Mouse (Mus musculus) forebrain, embryonic 13.5 days (tissue): Measurements from ENCODE around the gene Dhx29. TPM values are rescaled to one million over a fixed set of nuclear protein-coding genes. Genes with fewer than 3 reads are reported as not detected.
A peak's percentile ranks its signal among the peaks of the same experiment; 100 is the strongest.

Source experiments
- ATAC-seq: fragments of 200-750 bp; cut with Nextera tagmentation; 2 replicates; pipeline ENCODE4 v1.8.0; 2017
- H3K27ac ChIP-seq: fragments of 300-500 bp; sonication (generic); 2 replicates; pipeline ENCODE4 v1.5.1; 2015; ENCODE audit warnings: inconsistent platforms, mild to moderate bottlenecking, moderate library complexity
- H3K27me3 ChIP-seq: fragments of 300-500 bp; sonication (generic); 2 replicates; pipeline ENCODE4 v1.6.1; 2015; ENCODE audit warnings: mild to moderate bottlenecking, inconsistent platforms
- H3K36me3 ChIP-seq: fragments of 300-500 bp; sonication (generic); 2 replicates; pipeline ENCODE4 v1.6.1; 2015; ENCODE audit warnings: mild to moderate bottlenecking, inconsistent platforms; ENCODE audit not compliant: poor library complexity, severe bottlenecking
- H3K4me1 ChIP-seq: fragments of 300-500 bp; sonication (generic); 2 replicates; pipeline ENCODE4 v1.6.1; 2015; ENCODE audit warnings: inconsistent platforms
- H3K4me2 ChIP-seq: fragments of 300-500 bp; sonication (generic); 2 replicates; pipeline ENCODE4 v1.6.1; 2015; ENCODE audit warnings: inconsistent platforms, mild to moderate bottlenecking, moderate library complexity
- H3K4me3 ChIP-seq: fragments of 300-500 bp; sonication (generic); 2 replicates; pipeline ENCODE4 v1.5.1; 2015; ENCODE audit warnings: mild to moderate bottlenecking, inconsistent platforms
- H3K9ac ChIP-seq: fragments of 300-500 bp; sonication (generic); 2 replicates; pipeline ENCODE4 v1.6.1; 2015; ENCODE audit warnings: mild to moderate bottlenecking, inconsistent platforms
- H3K9me3 ChIP-seq: fragments of 300-500 bp; sonication (generic); replicated peaks from 2 replicates; pipeline ENCODE4 v1.6.1; 2016; ENCODE audit warnings: inconsistent platforms
- WGBS: fragments of 180-500 bp; shearing (Covaris S2); methylation state at CpG from one replicate; pipeline ENCODE4 v1.1.7; 2015; 5-methylcytosine and 5-hydroxymethylcytosine counted together
- polyA plus RNA-seq: library from polyadenylated mRNA; unstranded; fragments of >200 nt; fragmentation: Nextera tagmentation; extraction: Ambion mirVana; gene quantifications from 2 replicates; pipeline ENCODE4 v1.2.1, GENCODE M21; 2015

Gene Dhx29
- polyA plus RNA-seq, 1 experiment from 2014 or later, result 30.8 TPM

DNA sequence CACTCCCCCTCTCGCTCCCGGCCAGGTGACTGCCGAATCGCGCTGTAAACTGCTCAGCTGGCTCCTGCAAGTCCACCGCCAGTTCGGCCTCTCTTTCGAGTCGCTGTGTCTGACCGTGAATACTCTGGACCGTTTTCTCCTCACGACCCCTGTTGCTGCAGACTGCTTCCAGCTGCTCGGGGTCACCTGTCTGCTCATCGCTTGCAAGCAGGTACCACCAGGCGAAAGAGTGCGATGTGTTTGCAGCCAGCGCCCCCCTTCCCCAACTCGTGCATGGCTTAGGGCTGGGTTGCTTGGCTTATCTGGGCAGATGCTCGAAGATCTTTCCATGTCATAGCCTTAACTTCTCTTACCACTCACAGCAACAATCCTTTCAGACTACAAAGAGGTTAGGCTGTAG, 61.6 kb downstream of the Dhx29 start:
- WGBS, result 1% methylated on average over 19 of the region's 19 CpGs
- H3K4me1 ChIP-seq, result peaks cover 52% of the 10 kb centered on the region

DNA sequence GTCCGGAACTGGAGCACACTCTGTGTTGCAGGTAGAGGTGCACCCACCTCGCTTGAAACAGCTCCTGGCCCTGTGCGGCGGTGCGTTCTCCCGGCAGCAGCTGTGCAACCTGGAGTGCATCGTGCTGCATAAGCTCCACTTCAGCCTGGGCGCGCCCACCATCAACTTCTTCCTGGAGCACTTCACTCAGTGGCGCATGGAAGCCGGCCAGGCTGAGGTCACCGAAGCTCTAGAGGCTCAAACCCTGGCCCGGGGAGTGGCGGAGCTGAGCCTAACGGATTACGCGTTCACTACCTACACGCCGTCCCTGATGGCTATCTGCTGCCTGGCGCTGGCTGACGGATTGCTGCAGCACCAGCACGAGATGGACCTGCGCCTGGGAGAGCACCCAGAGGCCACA, 62.3 kb downstream of the Dhx29 start:
- H3K36me3 ChIP-seq, result no peaks in the 10 kb centered on the region
- no peak for ATAC-seq
- H3K27ac ChIP-seq, result no peak overlapping the region
- H3K4me3 ChIP-seq, result peak overlapping the region; percentile 5; the same call in 1 of the 2 replicates
- H3K4me2 ChIP-seq, result 0 out of 2 replicates have a peak overlapping the region, but pooled peaks have one; percentile 3
- peaks cover 59% of the 10 kb centered on the region for H3K4me1 ChIP-seq
- H3K9me3 ChIP-seq, result no peaks in the 10 kb centered on the region
- 1% methylated on average over 23 of the region's 23 CpGs for WGBS
- H3K27me3 ChIP-seq, result peaks cover 89% of the 10 kb centered on the region
- H3K9ac ChIP-seq, result no peak overlapping the region

More for the DNA sequence above, 61.6 kb downstream of the Dhx29 start:
- Histone ChIP-seq H3K9me3 (no peaks in the 10 kb centered on the region), H3K4me3 (peak overlapping the region; percentile 51), H3K4me2 (peak overlapping the region; percentile 97), H3K36me3 (no peaks in the 10 kb centered on the region), H3K9ac (no peak overlapping the region), H3K27ac (no peak overlapping the region), H3K27me3 (peaks cover 88% of the 10 kb centered on the region)
- no peak for ATAC-seq

DNA sequence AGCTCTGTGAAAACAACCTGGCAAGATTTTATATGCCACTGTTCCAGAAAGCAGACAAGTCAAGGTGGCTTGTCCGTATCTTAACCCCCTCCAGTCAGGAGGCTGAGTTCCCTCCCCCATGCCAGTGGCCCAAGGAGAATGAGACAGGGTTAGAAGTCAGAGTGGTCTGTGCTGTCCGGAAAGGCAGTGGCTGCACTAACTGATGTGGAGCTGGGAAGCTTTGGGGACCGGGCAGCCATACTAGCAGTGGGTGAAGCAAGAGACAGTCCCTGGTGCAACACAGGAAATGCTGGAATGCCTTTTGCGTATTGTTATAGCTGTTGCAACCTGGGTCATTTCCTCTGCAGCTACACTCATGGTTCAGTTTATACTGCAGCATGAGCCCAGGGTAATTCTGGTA, 63.1 kb downstream of the Dhx29 start:
- no peak for ATAC-seq
- no peak overlapping the region for H3K4me3 ChIP-seq
- no peak overlapping the region for H3K9ac ChIP-seq
- H3K27ac ChIP-seq, result no peak overlapping the region
- no peak overlapping the region for H3K4me2 ChIP-seq
- H3K36me3 ChIP-seq, result no peaks in the 10 kb centered on the region
- H3K9me3 ChIP-seq, result no peaks in the 10 kb centered on the region
- 6% methylated on average over 4 of the region's 4 CpGs for WGBS
- peaks cover 94% of the 10 kb centered on the region for H3K27me3 ChIP-seq
- H3K4me1 ChIP-seq, result peaks cover 60% of the 10 kb centered on the region

DNA sequence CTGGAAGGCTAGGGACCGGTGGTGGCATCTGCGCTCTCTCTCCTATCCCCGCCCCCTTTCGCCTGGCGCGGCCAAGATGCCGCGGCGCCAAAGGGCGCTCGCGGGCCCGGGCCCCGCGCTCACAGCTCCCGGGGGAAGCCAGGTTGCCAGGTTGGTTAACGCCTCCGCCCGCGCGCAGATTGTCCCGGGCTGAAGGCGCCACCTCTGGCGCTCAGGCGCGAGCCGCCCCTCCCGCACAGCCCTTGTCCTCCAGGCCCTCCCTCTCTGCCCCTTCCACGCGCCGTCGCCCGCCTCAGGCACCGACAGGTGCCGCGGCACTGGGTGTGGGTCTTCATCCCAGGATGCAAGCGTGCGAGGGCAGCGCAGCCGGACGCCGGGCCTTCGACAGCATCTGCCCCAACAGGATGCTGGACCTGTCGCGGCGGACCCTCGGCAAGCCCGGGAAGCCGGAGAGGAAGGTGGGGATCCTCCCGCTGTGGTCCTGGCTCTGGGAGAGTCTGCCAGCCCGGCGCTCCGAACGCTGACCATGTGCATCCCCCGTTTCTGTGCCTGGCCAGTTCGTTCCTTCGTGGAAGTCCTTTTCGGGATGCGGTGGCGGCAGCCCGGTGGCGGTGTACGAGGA, 66.4 kb downstream of the Dhx29 start, which contains the start of gene Mcidas:
Gene Mcidas (plus strand): TSS at position 315 of the 622 bp plus-strand sequence.
- peak; percentile 53 for ATAC-seq
- peak within 1 kb of the TSS; percentile 48 for H3K4me3 ChIP-seq
- no peak within 1 kb of the TSS for H3K27ac ChIP-seq
- H3K4me2 ChIP-seq, result peak within 1 kb of the TSS; percentile 93
- WGBS, result under 1% methylated on average over 59 of the region's 63 CpGs
- peaks cover 34% of the 10 kb centered on the region for H3K4me1 ChIP-seq
- peaks cover 95% of the 10 kb centered on the region for H3K27me3 ChIP-seq
- H3K9me3 ChIP-seq, result no peaks in the 10 kb centered on the region
- H3K36me3 ChIP-seq, result no peaks in the 10 kb centered on the region
- H3K9ac ChIP-seq, result peak within 1 kb of the TSS; percentile 59

DNA sequence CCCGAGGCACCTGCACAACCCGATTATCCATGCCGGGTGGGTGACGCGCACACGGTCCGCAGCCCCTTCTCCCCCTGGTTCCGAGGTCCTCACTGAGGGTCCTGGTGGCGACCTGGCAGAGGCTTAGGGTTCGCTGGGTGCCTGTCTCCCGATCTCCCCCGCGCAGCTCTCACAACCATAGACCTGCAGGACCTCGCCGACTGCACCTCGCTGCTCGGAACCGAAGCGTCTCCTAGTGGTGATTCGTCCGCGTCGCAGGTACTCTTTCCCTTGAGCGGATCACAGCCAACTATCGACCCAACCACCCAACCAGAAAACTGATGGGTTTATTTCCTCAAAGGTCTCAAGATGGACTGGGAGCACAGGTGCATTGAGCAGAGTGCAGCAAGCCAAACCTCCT, 66.9 kb downstream of the Dhx29 start:
- Histone ChIP-seq H3K36me3 (no peaks in the 10 kb centered on the region), H3K27ac (no peak overlapping the region), H3K4me3 (peak overlapping the region; percentile 48), H3K4me2 (peak overlapping the region; percentile 93), H3K4me1 (peaks cover 32% of the 10 kb centered on the region), H3K9ac (peak overlapping the region; percentile 59), H3K27me3 (peaks cover 95% of the 10 kb centered on the region), H3K9me3 (no peaks in the 10 kb centered on the region)
- peak; percentile 67 for ATAC-seq
- WGBS, result 0% methylated on average over 25 of the region's 25 CpGs

DNA sequence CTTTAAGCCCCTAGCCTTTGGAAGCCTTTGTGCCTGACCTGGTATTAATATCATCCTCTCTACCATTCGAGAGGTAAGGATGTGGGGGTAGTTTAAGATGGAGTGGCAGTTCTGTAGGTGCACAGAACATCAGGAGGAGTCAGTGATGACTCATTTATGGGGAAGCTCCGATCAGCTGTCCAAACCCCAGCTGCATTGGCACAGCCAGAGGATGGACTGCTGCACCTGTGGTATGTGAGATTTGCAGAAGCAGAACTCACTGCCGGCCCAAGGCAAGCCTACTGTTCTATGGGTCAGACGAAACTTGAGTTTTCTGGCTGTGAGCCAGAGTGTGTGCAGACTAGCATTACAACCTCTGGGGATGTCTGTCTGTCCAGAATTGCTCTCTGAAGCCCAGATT, 69.2 kb downstream of the Dhx29 start:
- ATAC-seq, result no peak
- H3K4me3 ChIP-seq, result no peak overlapping the region
- no peak overlapping the region for H3K27ac ChIP-seq
- H3K9ac ChIP-seq, result no peak overlapping the region
- no peaks in the 10 kb centered on the region for H3K9me3 ChIP-seq
- peaks cover 91% of the 10 kb centered on the region for H3K27me3 ChIP-seq
- peaks cover 23% of the 10 kb centered on the region for H3K4me1 ChIP-seq
- H3K36me3 ChIP-seq, result no peaks in the 10 kb centered on the region
- H3K4me2 ChIP-seq, result no peak overlapping the region
- WGBS, result 56% methylated on average over 4 of the region's 4 CpGs

DNA sequence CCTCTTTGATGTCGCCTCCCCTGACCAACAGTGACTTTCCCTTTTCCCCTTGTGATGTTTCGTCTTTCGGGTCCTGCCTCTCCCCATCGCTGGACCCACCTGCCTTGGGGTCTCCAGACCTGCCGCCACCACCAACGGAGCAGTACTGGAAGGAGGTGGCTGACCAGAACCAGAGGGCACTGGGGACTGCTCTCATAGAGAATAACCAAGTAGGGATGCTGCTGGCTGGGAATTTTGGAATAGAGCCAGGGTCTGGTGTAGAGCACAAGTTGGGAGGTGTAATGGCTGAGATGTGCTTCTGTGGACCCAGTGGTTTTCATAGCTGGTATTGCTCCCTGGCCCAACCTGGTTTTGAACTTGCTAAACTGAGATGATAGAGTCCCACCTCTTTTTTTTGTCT, 70.1 kb downstream of the Dhx29 start:
- H3K4me3 ChIP-seq, result no peak overlapping the region
- H3K27ac ChIP-seq, result no peak overlapping the region
- H3K9me3 ChIP-seq, result no peaks in the 10 kb centered on the region
- peaks cover 87% of the 10 kb centered on the region for H3K27me3 ChIP-seq
- no peak overlapping the region for H3K4me2 ChIP-seq
- 61% methylated on average over 6 of the region's 6 CpGs for WGBS
- peaks cover 23% of the 10 kb centered on the region for H3K4me1 ChIP-seq
- H3K9ac ChIP-seq, result no peak overlapping the region
- no peak for ATAC-seq
- no peaks in the 10 kb centered on the region for H3K36me3 ChIP-seq

DNA sequence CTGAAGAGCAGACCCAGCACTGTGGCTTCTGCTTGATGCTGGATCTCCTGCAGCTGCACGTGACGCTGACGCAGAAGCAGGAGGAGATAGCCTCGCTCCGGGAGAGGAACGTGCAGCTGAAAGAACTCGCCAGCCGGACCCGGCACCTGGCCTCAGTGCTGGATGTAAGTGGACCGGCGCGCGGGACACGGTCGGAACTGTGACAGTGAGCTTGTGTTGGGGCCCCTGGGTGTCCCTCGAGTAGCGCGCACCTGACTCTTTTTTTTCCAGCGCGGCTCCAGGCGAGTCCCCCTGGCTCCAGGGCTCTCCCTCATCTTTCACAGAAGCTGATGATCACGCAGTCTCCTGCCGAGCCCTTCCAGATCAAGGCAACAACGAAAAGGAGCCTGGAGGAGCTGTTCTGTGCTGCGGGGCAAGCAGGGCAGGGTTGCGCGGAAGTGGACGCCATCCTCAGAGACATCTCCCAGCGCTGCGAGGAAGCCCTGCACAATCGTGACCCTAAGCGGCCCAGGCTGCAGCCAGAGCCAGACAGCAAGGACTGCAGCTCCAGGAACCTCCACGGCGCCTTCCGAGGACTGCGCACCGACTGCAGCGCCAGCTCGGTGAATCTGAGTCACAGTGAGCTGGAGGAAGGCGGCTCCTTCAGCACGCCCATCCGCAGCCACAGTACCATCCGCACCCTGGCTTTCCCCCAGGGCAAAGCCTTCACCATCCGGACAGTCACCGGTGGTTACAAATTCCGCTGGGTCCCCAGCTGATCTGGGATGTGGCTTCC, 71.4 kb downstream of the Dhx29 start:
- H3K27ac ChIP-seq, result no peak overlapping the region
- H3K4me2 ChIP-seq, result peak overlapping the region; percentile 82
- 1% methylated on average over 46 of the region's 46 CpGs for WGBS
- ATAC-seq, result peak; percentile 66
- H3K9me3 ChIP-seq, result no peaks in the 10 kb centered on the region
- H3K36me3 ChIP-seq, result no peaks in the 10 kb centered on the region
- peaks cover 19% of the 10 kb centered on the region for H3K4me1 ChIP-seq
- H3K27me3 ChIP-seq, result peaks cover 82% of the 10 kb centered on the region
- peak overlapping the region; percentile 43 for H3K4me3 ChIP-seq
- H3K9ac ChIP-seq, result peak overlapping the region; percentile 65

DNA sequence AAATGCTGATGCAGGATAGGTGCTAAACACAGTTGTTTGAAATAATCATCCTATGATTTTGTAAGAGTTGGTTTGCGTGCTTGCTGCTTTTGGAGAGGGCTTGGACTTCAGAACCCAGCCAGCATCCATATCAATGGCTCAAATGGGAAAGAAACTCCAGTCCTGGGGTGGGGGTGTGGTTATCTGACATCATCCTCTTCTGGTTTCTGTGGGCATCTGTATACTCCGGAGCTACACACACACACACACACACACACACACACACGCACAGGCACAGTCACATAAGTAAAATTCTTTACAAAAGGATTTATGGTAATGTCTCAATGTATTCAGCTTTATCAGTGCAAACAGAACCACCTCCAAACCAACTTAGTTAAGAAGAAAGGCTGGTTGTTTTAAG, 72.8 kb downstream of the Dhx29 start:
- H3K27ac ChIP-seq, result no peak overlapping the region
- no peak for ATAC-seq

DNA sequence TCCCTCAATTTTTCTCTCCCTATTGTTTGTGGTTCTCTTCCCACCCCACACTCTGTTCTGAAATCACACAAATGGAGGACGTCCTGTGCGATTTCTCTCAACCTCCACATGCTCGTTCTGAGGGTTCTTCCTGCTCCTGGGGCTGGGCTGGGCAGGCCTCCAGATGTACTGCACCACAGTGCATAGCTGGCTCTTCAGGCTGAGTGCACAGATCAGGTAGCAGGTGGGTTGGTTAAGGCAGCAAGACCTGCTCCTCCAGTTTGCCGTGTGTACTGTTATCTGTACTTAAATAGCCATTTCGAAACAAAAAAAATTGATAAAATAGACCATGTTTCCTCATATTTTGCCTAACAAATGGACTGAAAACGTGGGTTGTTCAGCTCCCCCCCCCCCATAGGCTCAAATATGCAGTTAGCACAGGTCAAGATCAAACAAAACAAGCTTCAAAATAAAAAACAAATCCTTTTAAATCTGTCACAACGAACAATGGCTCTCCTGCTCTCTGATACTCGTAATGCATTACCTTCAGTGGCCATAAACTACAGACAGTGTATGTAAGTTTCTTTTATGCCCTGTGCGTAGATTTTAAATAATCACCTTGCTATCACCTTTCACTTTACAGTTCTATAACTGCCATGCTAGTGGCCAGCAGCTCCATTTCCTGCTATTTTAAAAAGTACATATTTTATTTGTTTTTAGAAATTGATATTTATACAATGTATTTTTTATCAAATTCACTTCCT, 73.5 kb downstream of the Dhx29 start:
- ATAC-seq, result no peak
- Histone ChIP-seq H3K27me3 (peaks cover 61% of the 10 kb centered on the region), H3K27ac (no peak overlapping the region), H3K9ac (no peak overlapping the region), H3K4me3 (no peak overlapping the region), H3K4me1 (peaks cover 9% of the 10 kb centered on the region; the same call in 1 of the 2 replicates), H3K4me2 (no peak overlapping the region), H3K9me3 (no peaks in the 10 kb centered on the region), H3K36me3 (no peaks in the 10 kb centered on the region)
- WGBS, result 76% methylated on average over 9 of the region's 9 CpGs

More for the DNA sequence above, 72.8 kb downstream of the Dhx29 start:
- WGBS, result 80% methylated on average over 3 of the region's 3 CpGs
- peaks cover 67% of the 10 kb centered on the region for H3K27me3 ChIP-seq
- no peak overlapping the region for H3K4me2 ChIP-seq
- H3K4me1 ChIP-seq, result peaks cover 9% of the 10 kb centered on the region; the same call in 1 of the 2 replicates
- no peaks in the 10 kb centered on the region for H3K9me3 ChIP-seq
- H3K4me3 ChIP-seq, result no peak overlapping the region
- H3K36me3 ChIP-seq, result no peaks in the 10 kb centered on the region
- no peak overlapping the region for H3K9ac ChIP-seq

DNA sequence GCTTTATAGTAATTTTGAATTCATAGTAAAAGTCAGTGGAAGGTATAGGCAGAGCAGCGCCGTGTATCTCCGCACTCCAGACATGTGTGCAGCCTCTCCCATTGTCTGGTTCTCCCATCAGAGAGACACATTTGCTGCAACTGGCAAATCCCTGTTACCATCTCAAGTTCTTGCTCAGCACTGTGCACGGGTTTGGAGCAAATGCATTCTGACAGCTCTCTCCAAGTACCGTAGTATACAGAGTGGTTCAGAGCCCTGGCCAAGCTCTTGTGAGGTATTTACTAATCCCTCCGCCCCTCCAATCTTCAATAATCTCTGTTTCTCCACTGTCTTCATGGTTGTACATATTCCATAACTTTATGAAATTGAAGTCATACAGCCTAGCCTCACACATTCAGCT, 85.4 kb downstream of the Dhx29 start:
- no peak overlapping the region for H3K9ac ChIP-seq
- peak; percentile 76; the same call in 1 of the 2 replicates for ATAC-seq
- H3K4me2 ChIP-seq, result no peak overlapping the region; the same call in 1 of the 2 replicates
- H3K27me3 ChIP-seq, result no peaks in the 10 kb centered on the region
- no peaks in the 10 kb centered on the region for H3K9me3 ChIP-seq
- no peaks in the 10 kb centered on the region for H3K4me1 ChIP-seq
- no peaks in the 10 kb centered on the region for H3K36me3 ChIP-seq
- no peak overlapping the region for H3K4me3 ChIP-seq
- WGBS, result 77% methylated on average over 6 of the region's 6 CpGs
- no peak overlapping the region for H3K27ac ChIP-seq
